8 mouse cellular contexts compared by ENCODE assay signal in the genomic region with DNA sequence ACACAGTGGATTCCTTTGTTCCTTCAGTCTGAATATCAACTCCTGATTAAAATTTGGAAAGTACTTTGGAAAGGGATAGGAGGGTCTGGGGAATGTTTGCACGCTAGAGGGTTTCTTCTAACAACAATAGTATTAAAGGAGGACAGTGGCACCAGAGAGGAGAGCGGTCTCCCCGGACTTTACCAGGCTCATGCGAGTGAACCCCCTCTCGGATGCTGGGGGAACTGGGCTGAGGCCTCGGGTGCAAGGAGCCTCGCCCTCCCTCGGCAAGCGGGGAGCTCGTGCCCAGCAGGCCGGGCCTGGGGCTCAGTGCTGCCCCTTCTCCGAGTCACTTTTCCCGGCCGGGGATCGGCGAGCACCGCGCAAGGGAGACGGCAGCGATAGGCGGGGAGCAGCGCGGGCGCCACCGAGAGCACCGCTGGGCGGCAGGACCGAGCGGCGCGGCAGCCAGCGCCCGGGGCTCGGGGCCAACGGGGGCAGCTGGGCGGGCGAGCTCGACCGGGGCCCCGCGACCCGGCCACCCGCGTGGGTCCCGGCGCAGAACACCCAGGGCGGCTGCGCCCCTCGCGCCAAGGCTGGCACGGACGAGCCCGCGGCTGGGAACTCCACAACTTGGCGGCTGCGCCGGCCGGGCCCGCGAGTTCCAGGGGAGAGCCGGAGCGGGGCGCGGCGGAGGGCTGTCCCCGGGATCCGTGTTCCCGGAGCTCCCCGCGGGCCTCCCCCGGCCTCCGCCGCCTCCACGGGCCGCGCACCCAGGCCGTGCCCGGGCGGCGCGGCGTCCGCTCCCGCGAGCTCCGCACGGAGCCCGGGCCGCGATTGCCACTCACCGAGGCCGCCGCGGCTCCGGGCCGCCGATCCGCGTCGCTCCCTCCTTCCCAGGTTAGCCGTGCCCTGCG. TPM values are rescaled to one million over a fixed set of nuclear protein-coding genes. Genes with fewer than 3 reads are reported as not detected.
A peak's percentile ranks its signal among the peaks of the same experiment; 100 is the strongest.
DNase-seq lines count a peak whose midpoint lies in the region; ATAC-seq lines count a peak whose summit lies in the region.

No protein-coding gene starts in this region.

- peak overlapping the region; percentile 67 for H3K4me2 ChIP-seq in hindbrain, embryonic 13.5 days

- WGBS in hindbrain, embryonic 13.5 days, result under 1% methylated on average over 54 of the region's 102 CpGs

- no peaks in the 10 kb centered on the region for H3K36me3 ChIP-seq in hindbrain, embryonic 13.5 days

- H3K27ac ChIP-seq in hindbrain, embryonic 13.5 days, result peak overlapping the region; percentile 96

- ATAC-seq in hindbrain, embryonic 13.5 days (ENCODE audit: low FRiP score), result peak; percentile 59
- peak; percentile 39 for ATAC-seq in megakaryocyte, adult 5-6 weeks (ENCODE audit: poor library complexity, severe bottlenecking)

- H3K4me3 ChIP-seq in hindbrain, embryonic 13.5 days, result peak overlapping the region; percentile 84

- no peaks in the 10 kb centered on the region for H3K9me3 ChIP-seq in hindbrain, embryonic 13.5 days

- H3K9ac ChIP-seq in hindbrain, embryonic 13.5 days, result peak overlapping the region; percentile 91

- H3K27me3 ChIP-seq in hindbrain, embryonic 13.5 days, result no peaks in the 10 kb centered on the region

- peak; percentile 54 for DNase-seq in T-cell, adult 2 months (ENCODE audit: low spot score)
- peak; percentile 67 to 77 for DNase-seq in cerebellum, postnatal 14 days
- peak; percentile 31 to 33 for DNase-seq in frontal cortex, postnatal 25 days (ENCODE audit: low spot score in 2 of 2)
- DNase-seq in left cerebral cortex, adult 8-10 months (ENCODE audit: low spot score in 2 of 2), result peak; percentile 35 to 36
- DNase-seq in right cerebral cortex, postnatal 14 days, result peak; percentile 59
- DNase-seq in yolk sac, embryonic 10.5 days (ENCODE audit: low spot score), result peak; percentile 72

- peaks cover 32% of the 10 kb centered on the region for H3K4me1 ChIP-seq in hindbrain, embryonic 13.5 days (replicated peaks)

RNA-seq across cellular contexts. Expression of a gene that starts 1.3 kb away (rescaled TPM):
- polyA plus RNA-seq in hindbrain, embryonic 13.5 days (2015; fragmentation: Nextera tagmentation; extraction: Ambion mirVana), result 28.0 and 31.2 TPM in 2 replicates
- total RNA-seq in left cerebral cortex, adult 8-10 months (2022), result 10 to 100 TPM; 46.2 to 50.5 (median 48.1) TPM
- 21.6 and 22.9 TPM in 2 replicates for total RNA-seq in megakaryocyte, adult 5-6 weeks (2015)
- 12.2 and 18.3 TPM in 2 replicates for total RNA-seq in megakaryocyte, adult 5-6 weeks (2017)

Comparison
In these comparisons a context has a peak if more than half of its experiments do, and no peak if none do; other contexts are left out.
1. Peak in every context shown above with its lines: DNase-seq, ATAC-seq, H3K4me3 ChIP-seq and H3K27ac ChIP-seq.